Mouse (Mus musculus) ovary, postnatal 10 days (tissue): ENCODE results near the gene Usp54.
"Not testable (repeated sequence)": the region's sequence is repeated elsewhere in the genome, so short reads cannot be mapped to it uniquely, and the experiment has no call there.

Experiments used
- DNase-seq: peaks from one replicate; pipeline ENCODE4 v3.0.0; 2022; ENCODE audit warnings: low spot score

Gene Usp54

DNA sequence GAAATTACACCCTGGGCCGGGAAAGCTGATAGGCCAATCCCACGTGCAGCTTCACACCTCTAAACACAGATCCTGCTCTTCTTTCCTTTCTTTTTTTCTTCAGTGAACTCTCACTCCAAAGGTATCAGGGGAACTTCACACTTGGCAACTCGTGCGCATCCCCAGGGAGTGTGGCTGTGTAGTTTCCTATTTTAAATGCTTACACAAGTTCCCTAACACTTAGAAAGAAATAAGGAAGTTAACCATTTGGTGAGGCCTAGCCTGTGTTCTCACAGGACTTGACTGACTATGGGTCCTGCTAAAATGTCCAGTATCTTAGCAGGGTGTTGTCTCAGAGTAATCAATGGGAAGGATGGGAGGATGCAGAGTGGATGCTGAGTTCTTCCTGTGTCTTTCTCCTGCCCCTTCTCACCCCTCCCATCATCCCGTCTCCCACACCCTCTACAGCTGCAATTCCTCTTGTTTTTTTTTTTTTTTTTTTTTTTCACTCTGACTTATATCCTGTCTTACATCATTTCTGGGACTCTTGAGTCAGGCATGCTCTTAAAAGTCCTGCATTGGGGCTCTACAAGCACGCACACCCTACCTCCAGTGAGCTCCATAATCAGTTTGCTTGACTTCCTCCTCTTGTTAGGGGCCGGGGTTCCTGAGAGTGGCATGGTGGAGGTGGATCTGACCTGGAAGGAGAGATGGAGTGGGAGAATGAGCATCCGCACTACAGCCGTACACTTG, 14.0 kb upstream of the Usp54 start:
- DNase-seq: no peak

DNA sequence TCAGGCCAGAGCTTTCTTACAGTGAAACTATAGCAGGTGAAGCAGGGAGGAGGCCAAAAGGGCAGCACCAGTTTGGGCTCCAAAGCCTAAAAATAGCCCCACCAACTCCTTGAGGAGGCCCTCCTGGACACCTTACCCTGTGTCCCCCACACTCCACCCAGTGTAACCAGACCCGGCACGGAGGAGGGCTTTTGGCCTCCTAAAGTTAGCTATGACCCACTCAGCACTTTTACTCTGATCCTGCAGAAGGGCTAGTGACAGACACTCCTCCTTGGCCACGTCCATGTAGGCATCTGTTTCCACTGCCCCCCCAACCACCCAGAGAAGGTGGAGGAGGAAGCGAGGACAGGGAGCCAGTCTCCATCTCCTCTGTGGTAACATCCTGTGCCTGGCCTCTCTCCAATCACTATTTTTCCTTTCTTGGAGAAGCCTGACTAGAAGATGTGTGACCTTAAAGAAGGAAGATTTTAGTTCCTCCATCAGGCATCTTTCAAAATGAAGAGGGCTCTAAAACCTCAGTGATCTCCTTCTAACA, 10.9 kb upstream of the Usp54 start:
- no peak for DNase-seq

DNA sequence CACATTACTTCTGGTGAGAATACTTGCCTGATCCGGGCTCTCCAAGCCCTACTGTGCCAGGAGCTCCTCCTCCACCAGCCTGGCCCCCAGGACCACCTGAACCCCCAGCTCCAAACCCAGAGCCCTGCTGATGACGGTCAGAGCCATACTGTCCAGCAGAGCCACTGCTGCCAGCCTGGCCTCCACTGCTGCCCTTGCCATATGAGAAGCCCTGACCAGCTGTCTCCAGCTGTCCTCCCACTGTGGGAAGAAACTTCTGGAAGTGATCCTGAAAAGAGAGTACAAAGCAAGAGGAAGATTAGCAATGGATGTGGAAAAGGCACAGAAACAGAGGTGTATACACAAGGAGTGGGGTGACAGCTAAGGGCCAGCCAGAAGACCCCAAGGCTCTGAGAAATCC, 10.1 kb upstream of the Usp54 start:
- no peak for DNase-seq

DNA sequence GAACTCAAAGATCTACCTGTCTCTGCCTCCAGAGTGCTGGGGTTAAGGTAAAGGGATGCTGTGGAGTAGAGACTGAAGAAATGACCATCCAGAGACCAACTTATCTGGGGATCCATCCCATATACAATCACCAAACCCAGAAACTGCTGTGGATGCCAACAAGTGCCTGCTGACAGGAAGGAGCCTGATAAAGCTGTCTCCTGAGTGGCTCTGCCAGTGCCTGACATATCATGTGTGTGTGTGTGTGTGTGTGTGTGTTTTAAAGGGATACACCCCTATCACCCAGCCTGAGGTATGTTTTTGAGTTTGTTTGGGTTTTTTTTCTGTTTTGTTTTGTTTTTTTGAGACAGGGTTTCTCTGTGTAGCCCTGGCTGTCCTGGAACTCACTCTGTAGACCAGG, 5.5 kb upstream of the Usp54 start:
- DNase-seq: no peak

DNA sequence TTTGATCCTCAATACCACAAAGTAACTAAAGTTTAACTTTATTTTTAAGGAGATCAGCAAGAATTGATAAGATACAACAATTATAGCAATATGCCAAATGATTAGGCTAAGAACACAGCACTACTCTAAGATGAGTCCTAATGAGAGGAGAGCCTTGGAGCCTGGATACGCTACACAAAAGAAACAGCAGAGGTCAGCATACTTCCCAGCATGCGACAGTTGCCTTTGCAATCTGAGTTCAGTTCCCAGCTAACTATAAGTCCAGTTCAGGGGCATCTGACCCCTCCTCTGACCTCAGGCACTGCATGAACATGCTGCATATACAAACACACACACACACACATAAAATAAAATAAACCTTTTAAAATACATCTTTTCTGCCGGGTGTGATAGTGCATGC, 4.7 kb upstream of the Usp54 start:
- no peak for DNase-seq

DNA sequence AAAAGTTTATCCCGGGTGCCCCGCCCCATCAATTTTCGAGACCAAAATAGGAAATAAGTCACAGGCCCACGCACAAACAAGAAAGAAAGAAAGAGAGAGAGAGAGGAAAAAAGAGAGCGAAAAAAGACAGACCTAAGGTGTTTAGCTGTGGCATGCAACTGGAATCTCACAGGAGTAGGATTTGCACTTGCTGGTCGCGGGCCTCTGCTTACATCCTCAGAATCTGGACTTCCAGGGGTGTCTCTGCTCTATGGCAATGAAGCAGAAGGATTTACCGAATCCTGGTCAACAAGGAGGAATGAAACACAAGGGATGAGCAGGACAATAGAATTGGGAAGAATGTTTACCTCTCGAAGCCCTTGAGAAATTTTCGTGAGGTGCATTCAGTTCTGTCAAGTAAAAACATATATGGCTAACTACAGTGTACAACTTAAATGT, 594 bp upstream of the Usp54 start:
- DNase-seq: no peak

DNA sequence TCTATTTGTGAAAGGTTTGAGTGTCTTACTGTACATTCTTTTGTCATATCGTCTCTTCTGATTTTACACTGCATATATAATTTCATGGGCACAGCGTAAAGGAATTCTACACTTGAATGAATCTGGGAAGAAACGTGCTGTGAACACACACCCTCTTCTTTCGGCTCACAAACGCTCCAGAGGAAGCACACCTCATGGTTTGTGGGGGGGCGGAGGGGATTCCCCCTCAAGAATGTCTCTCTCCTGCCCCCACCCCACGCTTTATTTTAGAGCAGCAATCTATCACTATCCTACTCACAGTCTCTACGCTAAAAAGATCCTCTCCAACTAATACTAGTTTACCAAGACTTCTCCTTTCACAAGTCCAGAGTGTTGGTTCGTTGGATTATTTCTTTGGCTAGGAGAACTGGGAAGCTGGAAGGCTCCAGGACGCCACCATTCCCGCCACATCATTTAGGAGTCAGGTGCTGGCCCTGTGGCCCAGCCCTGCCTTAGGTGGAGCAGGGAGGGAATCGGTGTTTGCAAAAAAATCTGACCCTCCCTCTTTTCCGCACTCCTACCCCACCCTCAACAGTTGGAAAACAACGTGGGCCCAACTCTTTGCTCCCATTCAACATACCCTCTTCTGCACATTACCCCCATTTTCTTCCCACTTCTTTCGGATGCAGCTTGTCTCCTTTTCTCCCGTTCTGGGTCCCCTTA, 794 bp downstream of the Usp54 start:
- DNase-seq: no peak

DNA sequence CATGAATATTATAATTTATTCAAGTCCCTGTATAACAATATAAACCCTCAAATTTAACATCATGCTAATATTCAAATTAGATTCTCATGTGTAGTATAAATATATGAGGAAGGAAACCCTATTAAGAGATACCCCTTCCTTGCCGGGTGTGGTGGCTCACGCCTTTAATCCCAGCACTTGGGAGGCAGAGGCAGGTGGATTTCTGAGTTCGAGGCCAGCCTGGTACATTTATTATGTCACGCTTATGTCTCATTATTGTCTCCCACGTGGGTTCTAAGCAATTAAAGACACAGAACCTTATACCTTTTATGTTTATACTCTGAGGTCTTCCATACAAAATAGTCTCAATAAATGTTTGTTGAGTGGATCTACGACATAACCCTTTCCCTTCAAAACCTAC, 2.2 kb downstream of the Usp54 start:
- DNase-seq: no peak

DNA sequence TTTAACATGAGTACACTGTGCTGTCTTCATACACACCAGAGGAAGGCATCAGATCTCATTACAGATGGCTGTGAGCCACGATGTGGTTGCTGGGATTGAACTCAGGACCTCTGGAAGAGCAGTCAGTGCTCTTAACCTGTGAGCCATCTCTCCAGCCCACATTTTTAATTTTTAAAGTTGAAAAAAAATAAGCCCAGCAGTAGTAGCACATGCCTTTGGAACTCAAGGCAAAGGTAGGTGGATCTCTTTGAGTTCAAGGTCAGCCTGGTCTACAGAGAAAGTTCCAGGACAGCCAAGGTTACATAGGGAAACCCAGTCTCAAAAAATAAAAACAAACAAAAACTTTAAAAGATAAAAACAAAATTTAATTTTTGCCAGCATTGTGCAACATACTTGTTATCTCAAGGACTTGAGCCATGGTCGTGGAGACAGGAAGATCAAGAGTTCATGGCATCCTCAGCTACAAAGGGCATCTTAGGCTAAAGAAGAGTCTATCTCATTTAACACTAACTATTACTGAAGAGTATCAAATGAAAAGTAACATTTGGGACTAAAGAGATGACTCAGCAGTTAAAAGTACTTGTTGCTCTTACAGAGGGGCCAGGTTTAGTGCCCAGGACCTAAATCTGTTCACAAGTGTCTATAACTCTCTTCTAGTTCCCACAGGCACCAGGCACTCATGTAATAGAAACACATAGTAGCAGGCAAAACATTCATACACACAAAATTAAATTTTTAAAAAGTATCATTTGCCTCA, 2.9 kb downstream of the Usp54 start:
- no peak for DNase-seq

DNA sequence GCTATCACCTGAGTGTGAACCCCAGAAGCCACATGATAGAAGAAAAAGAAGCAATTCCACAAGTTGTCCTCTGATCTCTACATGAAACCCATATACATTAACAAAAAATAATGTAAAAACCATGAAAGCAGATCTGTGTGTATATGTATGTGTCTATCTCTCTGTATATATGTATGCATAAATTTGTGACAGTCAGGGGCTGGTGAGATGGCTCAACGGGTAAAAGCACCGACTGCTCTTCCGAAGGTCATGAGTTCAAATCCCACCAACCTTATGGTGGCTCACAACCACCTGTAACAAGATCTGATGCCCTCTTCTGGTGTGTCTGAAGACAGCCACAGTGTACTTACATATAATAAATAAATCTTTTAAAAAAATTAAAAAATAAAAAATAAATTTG, 3.9 kb downstream of the Usp54 start:
- DNase-seq: not testable (repeated sequence)

DNA sequence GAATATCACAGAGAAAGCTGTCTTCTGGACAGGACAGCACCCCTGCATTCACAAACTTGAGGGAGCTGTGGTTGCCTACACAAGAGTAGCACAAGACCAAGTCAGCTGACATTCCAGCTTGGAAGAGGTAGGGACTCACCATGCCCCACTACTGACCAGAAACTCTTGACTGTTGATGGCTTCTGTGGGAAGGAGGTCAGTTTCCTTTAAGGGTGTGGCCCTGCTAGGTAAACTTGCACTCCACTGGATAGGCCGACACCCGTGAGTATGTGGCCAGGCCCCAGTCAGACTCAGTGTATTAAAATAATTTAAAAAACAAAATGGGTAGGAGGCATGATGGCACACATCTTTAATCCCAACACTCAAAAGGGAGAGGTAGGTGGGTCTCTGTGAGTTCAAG, 5.3 kb downstream of the Usp54 start:
- no peak for DNase-seq

DNA sequence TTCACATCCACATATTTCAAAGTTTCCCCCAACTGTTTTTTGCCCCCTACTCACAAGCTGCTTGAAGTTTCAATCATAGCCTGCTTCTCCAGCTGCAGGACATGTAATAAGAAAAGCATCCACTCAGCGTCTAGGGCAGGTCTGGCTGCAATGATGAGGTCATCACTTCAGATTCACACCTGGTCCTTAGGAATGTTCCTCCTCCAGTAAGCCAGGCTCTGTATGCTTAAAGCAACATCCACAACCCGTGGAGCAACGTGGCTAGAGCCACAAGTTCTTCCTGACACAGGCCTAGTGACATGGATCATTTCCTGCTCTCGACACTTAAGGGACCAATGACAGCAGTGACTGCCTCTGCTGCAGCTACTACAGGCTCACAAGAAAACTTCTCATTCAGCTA, 9.6 kb downstream of the Usp54 start:
- no peak for DNase-seq

DNA sequence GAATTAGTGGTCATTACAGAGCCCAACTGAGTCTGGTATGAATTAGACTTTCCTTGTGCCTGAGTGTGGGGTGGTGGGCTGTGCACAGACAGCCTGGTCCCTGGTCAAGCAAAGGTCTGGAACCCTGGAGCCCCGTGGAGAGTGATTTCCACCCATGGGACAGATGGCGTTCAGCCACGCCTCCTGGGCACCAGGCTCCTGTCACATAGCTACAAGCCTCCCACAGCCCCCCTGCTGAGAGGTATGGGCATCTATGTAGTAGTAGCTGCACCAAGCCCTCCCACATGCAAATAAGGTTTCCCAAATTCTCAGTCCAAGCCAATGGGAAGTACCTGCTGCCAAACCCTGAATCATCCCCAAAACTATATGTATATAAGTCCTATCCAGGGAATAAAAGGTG, 13.9 kb downstream of the Usp54 start:
- no peak for DNase-seq

DNA sequence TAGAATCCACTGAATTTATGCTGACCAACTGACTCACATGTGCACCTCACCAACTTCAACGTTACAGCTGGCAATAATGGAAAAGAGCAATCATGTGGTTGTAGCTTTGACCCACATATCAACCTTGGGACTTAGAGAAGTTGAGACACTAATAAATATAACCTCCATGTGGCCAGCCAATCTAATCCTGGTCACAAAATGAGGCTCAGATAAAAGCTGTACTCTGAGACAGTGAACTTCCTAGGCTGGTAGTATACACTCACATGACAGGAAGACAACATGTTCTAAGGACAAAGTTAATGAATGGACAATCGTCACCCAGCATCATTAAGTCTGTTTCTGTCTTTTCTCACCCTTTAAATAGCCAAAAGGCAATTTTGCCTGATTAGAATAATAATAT, 14.4 kb downstream of the Usp54 start:
- DNase-seq: no peak

DNA sequence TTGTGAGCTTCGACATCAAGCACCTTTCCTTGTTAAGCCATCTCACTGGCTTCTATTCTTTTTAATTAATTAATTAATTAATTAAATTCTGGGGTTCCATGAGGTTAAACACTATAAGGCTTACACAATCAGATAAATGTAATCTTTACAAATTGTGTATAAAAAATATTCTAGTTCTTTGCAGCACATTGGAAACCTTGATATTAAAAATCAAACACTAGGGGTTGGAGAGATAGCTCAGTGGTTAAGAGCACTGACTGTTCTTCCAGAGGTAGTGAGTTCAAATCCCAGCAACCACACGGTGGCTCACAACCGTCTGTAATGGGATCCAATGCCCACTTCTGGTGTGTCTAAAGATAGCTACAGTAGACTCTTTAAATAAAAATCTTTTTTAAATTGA, 18.0 kb downstream of the Usp54 start:
- no peak for DNase-seq

DNA sequence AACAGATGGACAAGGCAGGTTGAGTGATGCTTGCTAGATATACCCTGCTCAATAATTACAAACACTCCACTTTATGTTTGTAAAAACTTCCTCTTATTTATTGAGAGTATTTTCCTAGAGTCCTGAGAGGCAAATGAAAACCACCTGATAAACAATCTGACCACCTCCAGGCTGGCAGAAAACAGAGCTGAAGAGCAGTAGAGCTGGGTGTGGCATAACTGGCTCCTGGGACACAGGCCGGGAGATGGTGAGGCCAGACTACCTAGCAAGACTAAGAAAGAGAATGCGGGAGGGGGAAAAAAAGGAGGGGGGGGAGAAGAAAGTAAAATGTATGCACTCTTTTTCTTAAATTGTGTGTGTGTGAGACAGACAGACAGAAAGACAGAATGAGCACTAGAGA, 18.5 kb downstream of the Usp54 start:
- no peak for DNase-seq

DNA sequence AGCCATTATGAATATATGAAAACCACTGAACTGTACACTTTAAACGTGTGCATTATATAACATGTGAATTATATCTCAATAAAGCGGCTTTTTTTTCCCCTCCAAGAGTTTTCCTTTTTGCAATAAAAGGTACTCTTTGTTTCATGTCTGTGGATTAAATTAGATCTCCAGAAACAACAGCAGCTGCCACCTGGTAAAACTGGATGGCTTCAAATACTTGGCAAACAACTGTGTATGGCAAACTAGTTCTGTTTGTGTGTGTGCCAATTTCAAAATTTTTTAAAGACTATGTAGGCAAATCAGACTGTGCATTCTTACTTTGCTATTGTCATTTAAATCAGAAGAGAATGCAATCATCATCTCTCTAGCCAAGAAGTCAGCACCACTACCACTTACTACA, 19.0 kb downstream of the Usp54 start:
- no peak for DNase-seq

DNA sequence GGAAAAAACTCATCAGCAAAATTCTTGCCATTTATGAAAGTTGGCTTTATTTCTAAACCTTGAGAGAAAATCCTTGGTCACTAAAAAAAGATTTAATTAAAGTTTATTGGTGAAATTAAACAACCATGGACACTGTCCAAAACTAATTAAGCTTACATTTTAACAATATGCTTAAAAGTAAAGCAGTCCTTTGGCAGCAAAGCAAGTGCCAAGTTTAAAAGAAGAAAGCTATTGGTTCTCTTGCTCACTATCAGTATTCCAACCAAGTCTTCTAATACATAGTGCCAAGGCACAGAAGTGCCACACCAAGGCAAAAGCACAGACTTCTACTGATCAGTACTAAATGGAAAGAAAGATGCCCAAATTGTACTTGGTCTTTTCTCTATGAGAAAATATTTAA, 21.7 kb downstream of the Usp54 start:
- no peak for DNase-seq

DNA sequence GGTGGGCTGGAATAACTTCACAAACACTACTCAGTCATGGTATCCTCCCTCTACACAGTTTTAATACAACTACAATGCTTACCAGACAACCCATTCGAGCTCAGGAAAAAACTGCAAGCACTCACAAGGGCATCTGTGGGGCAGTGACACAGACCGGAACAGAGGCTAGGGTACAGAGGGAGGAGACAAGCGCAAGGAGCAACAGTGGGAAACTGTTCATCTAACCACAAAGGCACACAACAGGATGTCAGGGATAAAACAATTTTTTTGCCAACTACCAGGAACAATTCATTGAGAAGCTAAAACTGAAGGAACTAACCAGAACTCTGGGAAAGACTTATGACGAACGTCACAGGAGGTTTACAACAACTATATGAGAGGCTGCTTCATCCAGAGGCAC, 22.7 kb downstream of the Usp54 start:
- no peak for DNase-seq

DNA sequence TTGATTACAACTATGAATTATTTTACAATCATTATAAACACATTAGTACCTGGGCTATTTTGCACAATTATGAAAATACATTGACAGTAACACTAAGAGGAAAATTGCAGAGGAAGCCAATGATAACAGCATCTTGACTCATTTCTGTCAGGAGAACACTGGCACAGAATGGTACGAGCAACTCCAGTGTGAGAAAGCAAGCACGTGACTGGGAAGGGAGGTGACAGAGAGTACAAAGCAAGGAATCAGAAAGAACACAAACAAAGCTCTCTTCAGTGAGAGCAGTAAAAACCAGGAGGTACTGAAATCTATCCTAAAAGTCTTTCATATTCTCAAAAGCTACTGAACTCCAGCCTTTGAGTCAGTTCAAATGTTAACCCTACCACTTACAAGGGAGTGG, 24.4 kb downstream of the Usp54 start:
- no peak for DNase-seq

DNA sequence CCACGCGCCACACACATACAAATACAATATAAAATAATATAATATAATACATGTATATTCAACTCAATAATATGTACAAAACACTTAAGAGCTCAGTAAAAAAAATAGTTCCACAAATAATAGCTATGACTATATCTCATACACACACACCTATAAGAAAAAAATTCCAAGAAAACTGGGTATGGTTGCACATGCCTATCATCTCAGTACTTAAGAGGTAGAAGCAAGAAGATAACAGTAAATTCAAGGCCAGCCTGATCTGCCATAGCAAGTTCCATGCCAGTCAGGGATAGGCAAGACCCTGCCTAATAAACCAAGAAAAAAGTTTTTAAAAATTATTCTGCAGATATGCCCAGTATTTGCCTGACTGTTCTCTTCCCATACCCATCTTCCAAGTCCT, 25.8 kb downstream of the Usp54 start:
- no peak for DNase-seq

DNA sequence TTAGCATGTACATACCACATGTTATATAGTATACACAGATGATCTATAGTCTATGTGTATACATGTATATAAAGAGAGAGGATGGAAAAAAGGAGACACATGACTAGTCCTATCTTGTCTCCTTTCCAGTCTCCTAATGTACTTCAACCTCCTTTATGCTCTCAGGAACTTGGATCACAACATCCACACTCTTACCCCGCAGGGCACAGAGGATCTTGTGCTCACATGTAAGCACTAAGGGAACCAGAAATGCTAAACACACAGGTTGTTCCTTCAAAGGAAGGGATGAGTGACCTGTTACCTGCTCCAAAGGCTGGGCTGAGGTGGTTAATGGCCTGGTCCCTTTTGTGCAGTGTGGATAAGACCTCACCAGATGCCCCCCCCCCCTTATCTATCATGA, 28.0 kb downstream of the Usp54 start:
- DNase-seq: no peak

DNA sequence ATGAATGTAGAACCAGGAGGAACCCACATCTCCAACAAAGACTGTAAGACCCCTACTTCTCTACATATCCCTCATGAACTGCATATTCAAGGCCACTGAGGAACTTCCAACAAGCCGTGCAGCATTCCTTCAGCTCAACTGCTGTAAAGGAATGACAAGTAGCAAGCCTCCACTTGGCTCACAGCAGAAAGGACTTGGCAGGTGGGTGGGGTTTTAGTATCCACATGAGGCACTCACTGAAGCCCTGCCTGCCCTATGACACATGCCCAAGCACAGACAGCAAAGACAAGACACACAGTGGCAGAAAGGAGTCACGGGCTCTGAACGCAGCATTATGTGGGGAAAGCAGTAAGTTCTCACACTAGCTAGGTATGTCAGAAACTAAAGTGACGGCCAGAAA, 30.7 kb downstream of the Usp54 start:
- DNase-seq: no peak
